Mouse (Mus musculus) kidney, postnatal 0 days (tissue): Measurements from ENCODE around the gene Cabp4. TPM values are rescaled to one million over a fixed set of nuclear protein-coding genes. Genes with fewer than 3 reads are reported as not detected.

Source experiments
- ATAC-seq: fragments of 200-750 bp; cut with Nextera tagmentation; replicated peaks from 2 replicates; pipeline ENCODE4 v1.8.0; 2017; ENCODE audit warnings: low read depth, moderate number of reproducible peaks, moderate TSS enrichment, moderate library complexity; ENCODE audit not compliant: low FRiP score
- DNase-seq: peaks from one replicate; pipeline ENCODE4 v3.0.0-alpha.2; 2016; ENCODE audit warnings: low spot score
- H3K27ac ChIP-seq: fragments of 300-500 bp; sonication (generic); 2 replicates; pipeline ENCODE4 v1.5.1; 2014; ENCODE audit warnings: mild to moderate bottlenecking
- H3K27me3 ChIP-seq: fragments of 300-500 bp; sonication (generic); 2 replicates; pipeline ENCODE4 v1.6.1; 2014; ENCODE audit warnings: low read length, mixed read lengths; ENCODE audit not compliant: insufficient read depth
- H3K36me3 ChIP-seq: fragments of 300-500 bp; sonication (generic); 2 replicates; pipeline ENCODE4 v1.6.1; 2014; ENCODE audit warnings: low read length, mixed read lengths; ENCODE audit not compliant: insufficient read depth
- H3K4me1 ChIP-seq: fragments of 300-500 bp; sonication (generic); replicated peaks from 2 replicates; pipeline ENCODE4 v1.6.1; 2014; ENCODE audit warnings: antibody characterized with exemption, low read length, mixed read lengths; ENCODE audit not compliant: insufficient read depth
- H3K4me2 ChIP-seq: fragments of 300-500 bp; sonication (generic); 2 replicates; pipeline ENCODE4 v1.6.1; 2014; ENCODE audit warnings: mild to moderate bottlenecking, low read length, moderate library complexity, mixed read lengths
- H3K4me3 ChIP-seq: fragments of 300-500 bp; sonication (generic); replicated peaks from 2 replicates; pipeline ENCODE4 v1.5.1; 2014; ENCODE audit warnings: low read depth, low read length
- H3K9ac ChIP-seq: fragments of 300-500 bp; sonication (generic); 2 replicates; pipeline ENCODE4 v1.6.1; 2014; ENCODE audit warnings: low read depth, low read length
- H3K9me3 ChIP-seq: fragments of 300-500 bp; sonication (generic); replicated peaks from 2 replicates; pipeline ENCODE4 v1.6.1; 2016; ENCODE audit warnings: low read length, inconsistent platforms, mixed read lengths
- CTCF ChIP-seq: IDR thresholded peaks from 2 replicates; pipeline ENCODE4 v1.5.1; 2016; ENCODE audit warnings: antibody characterized with exemption, low read depth, mild to moderate bottlenecking, moderate library complexity
- WGBS: fragments of 180-500 bp; shearing (Covaris S2); extraction: QIAGEN DNeasy Blood & Tissue Kit; methylation state at CpG from one replicate; pipeline ENCODE4 v1.1.7; 2014; 5-methylcytosine and 5-hydroxymethylcytosine counted together
- polyA plus RNA-seq: library from polyadenylated mRNA; unstranded; fragments of >200 nt; fragmentation: Nextera tagmentation; extraction: Ambion mirVana; gene quantifications from 2 replicates; pipeline ENCODE4 v1.2.1, GENCODE M21; 2015

Cabp4 gene
- polyA plus RNA-seq, 1 experiment from 2014 or later, result 0.13 TPM

- no peak for ATAC-seq
- peaks cover 26% of the 10 kb centered on the region; the same call in 1 of the 2 replicates for H3K4me1 ChIP-seq
- no peak for TF ChIP-seq CTCF
Measured at GRCm38 (mm10) chr19:4101466-4101865, 42.4 kb downstream of the Cabp4 start.

GRCm38 (mm10) chr19:4100718-4101261 lies 43.0 kb downstream of the Cabp4 start:
- Histone ChIP-seq H3K4me3 (peak overlapping the region; percentile 40), H3K4me1 (peaks cover 26% of the 10 kb centered on the region; the same call in 1 of the 2 replicates), H3K27ac (no peak overlapping the region), H3K27me3 (no peaks in the 10 kb centered on the region), H3K4me2 (peak overlapping the region; percentile 79), H3K9ac (peak overlapping the region; percentile 59), H3K9me3 (no peaks in the 10 kb centered on the region), H3K36me3 (0 out of 2 replicates have a peak, but pooled peaks cover 2% of the 10 kb centered on the region)
- ATAC-seq (no peak), DNase-seq (no peak)
- 1% methylated on average over 42 of the region's 52 CpGs for WGBS
- TF ChIP-seq CTCF, result no peak

More at GRCm38 (mm10) chr19:4101466-4101865, 42.4 kb downstream of the Cabp4 start:
- H3K9me3 ChIP-seq, result no peaks in the 10 kb centered on the region
- no peak overlapping the region for H3K9ac ChIP-seq
- 0 out of 2 replicates have a peak, but pooled peaks cover 2% of the 10 kb centered on the region for H3K36me3 ChIP-seq
- H3K27me3 ChIP-seq, result no peaks in the 10 kb centered on the region
- no peak overlapping the region for H3K27ac ChIP-seq
- WGBS, result 78% methylated on average over 6 of the region's 6 CpGs
- peak overlapping the region; percentile 79; the same call in 1 of the 2 replicates for H3K4me2 ChIP-seq
- no peak for DNase-seq
- no peak overlapping the region for H3K4me3 ChIP-seq

GRCm38 (mm10) chr19:4099837-4100717 lies 43.8 kb downstream of the Cabp4 start, which contains the start of gene Pitpnm1:
Gene Pitpnm1 (plus strand): TSS chr19:4099998.
- Histone ChIP-seq H3K27me3 (no peaks in the 10 kb centered on the region), H3K9me3 (no peaks in the 10 kb centered on the region), H3K36me3 (0 out of 2 replicates have a peak, but pooled peaks cover under 1% of the 10 kb centered on the region), H3K4me2 (peak within 1 kb of the TSS; percentile 79), H3K9ac (peak within 1 kb of the TSS; percentile 59), H3K27ac (peak within 1 kb of the TSS; percentile 31; the same call in 1 of the 2 replicates), H3K4me1 (peaks cover 26% of the 10 kb centered on the region; the same call in 1 of the 2 replicates), H3K4me3 (peak within 1 kb of the TSS; percentile 40)
- TF ChIP-seq CTCF, result no peak
- DNase-seq (peak; percentile 60), ATAC-seq (no peak)
- WGBS, result 1% methylated on average over 52 of the region's 53 CpGs

- DNase-seq, result peak; percentile 95
- TF ChIP-seq CTCF, result peak; percentile 95
- no peaks in the 10 kb centered on the region for H3K36me3 ChIP-seq
- 0 out of 2 replicates have a peak, but pooled peaks have one; percentile 0 for ATAC-seq
- H3K9me3 ChIP-seq, result no peaks in the 10 kb centered on the region
- H3K4me2 ChIP-seq, result peak overlapping the region; percentile 79
- H3K9ac ChIP-seq, result peak overlapping the region; percentile 59; the same call in 1 of the 2 replicates
- peak overlapping the region; percentile 31; the same call in 1 of the 2 replicates for H3K27ac ChIP-seq
- no peaks in the 10 kb centered on the region for H3K27me3 ChIP-seq
- 8% methylated on average over 9 of the region's 9 CpGs for WGBS
- peaks cover 26% of the 10 kb centered on the region; the same call in 1 of the 2 replicates for H3K4me1 ChIP-seq
- no peak overlapping the region for H3K4me3 ChIP-seq
Measured at GRCm38 (mm10) chr19:4099056-4099455, 44.8 kb downstream of the Cabp4 start.

- no peak for TF ChIP-seq CTCF
- no peak overlapping the region for H3K9ac ChIP-seq
- H3K27me3 ChIP-seq, result no peaks in the 10 kb centered on the region
- H3K27ac ChIP-seq, result no peak overlapping the region
- DNase-seq, result no peak
- peaks cover 26% of the 10 kb centered on the region; the same call in 1 of the 2 replicates for H3K4me1 ChIP-seq
- no peak overlapping the region for H3K4me3 ChIP-seq
- H3K4me2 ChIP-seq, result no peak overlapping the region; the same call in 1 of the 2 replicates
- H3K9me3 ChIP-seq, result no peaks in the 10 kb centered on the region
- no peaks in the 10 kb centered on the region for H3K36me3 ChIP-seq
- no peak for ATAC-seq
- 77% methylated on average over 13 of the region's 13 CpGs for WGBS
Measured at GRCm38 (mm10) chr19:4098426-4098825, 45.4 kb downstream of the Cabp4 start.

GRCm38 (mm10) chr19:4097441-4097825 lies 46.4 kb downstream of the Cabp4 start:
- DNase-seq, result peak; percentile 82
- peak overlapping the region; percentile 56 for H3K9ac ChIP-seq
- peak overlapping the region; percentile 75; the same call in 1 of the 2 replicates for H3K27ac ChIP-seq
- no peaks in the 10 kb centered on the region for H3K9me3 ChIP-seq
- peak overlapping the region; percentile 52 for H3K4me3 ChIP-seq
- no peak for TF ChIP-seq CTCF
- H3K4me2 ChIP-seq, result peak overlapping the region; percentile 73
- 2% methylated on average over 21 of the region's 21 CpGs for WGBS
- H3K4me1 ChIP-seq, result peaks cover 26% of the 10 kb centered on the region; the same call in 1 of the 2 replicates
- H3K36me3 ChIP-seq, result no peaks in the 10 kb centered on the region
- peak; percentile 33 for ATAC-seq
- H3K27me3 ChIP-seq, result no peaks in the 10 kb centered on the region
